Mouse (Mus musculus): ENCODE measurements around the gene Ccn1. TPM values are rescaled to one million over a fixed set of nuclear protein-coding genes. Genes with fewer than 3 reads are reported as not detected.

The Ccn1 gene
- polyA plus RNA-seq, 1 experiment from 2014 or later = 42.7 TPM

GRCm38 (mm10) chr3:145628643-145629042 is 21.1 kb downstream of the Ccn1 start:
- 57% methylated on average over 5 of the region's 5 CpGs for WGBS
- H3K36me3 ChIP-seq (ENCODE audit: control insufficient read depth, insufficient read depth, low read length) = no peaks in the 10 kb centered on the region
- H3K27me3 ChIP-seq (ENCODE audit: control insufficient read depth, insufficient read depth, low read length) = no peaks in the 10 kb centered on the region
- no peaks in the 10 kb centered on the region for H3K9me3 ChIP-seq (ENCODE audit: control insufficient read depth, low read length)
- no peak overlapping the region for H3K9ac ChIP-seq (ENCODE audit: low read length)
- H3K27ac ChIP-seq (replicated peaks in 1 of 2; ENCODE audit: control insufficient read depth in 1 of 2, insufficient read depth in 1 of 2, low read depth in 2 of 2, low read length in 2 of 2) = no peak overlapping the region
- no peak overlapping the region for H3K4me2 ChIP-seq (ENCODE audit: low read length)
- peaks cover 18 to 20% of the 10 kb centered on the region in 2 experiments for H3K4me1 ChIP-seq (ENCODE audit: control insufficient read depth in 2 of 2, insufficient read depth in 2 of 2, low read length in 2 of 2)
- ATAC-seq (ENCODE audit: insufficient number of reproducible peaks, insufficient read depth, low FRiP score, low read depth) = no peak
- no peak overlapping the region for H3K4me3 ChIP-seq (ENCODE audit: control insufficient read depth in 1 of 2, insufficient read depth in 1 of 2, low read depth in 1 of 2, low read length in 2 of 2)

- H3K9me3 ChIP-seq (ENCODE audit: control insufficient read depth, low read length) = no peaks in the 10 kb centered on the region
- H3K4me3 ChIP-seq (ENCODE audit: control insufficient read depth in 1 of 2, insufficient read depth in 1 of 2, low read depth in 1 of 2, low read length in 2 of 2) = no peak overlapping the region
- WGBS = 85% methylated on average over 3 of the region's 3 CpGs
- peaks cover 13 to 14% of the 10 kb centered on the region in 2 experiments for H3K4me1 ChIP-seq (ENCODE audit: control insufficient read depth in 2 of 2, insufficient read depth in 2 of 2, low read length in 2 of 2)
- H3K9ac ChIP-seq (ENCODE audit: low read length) = no peak overlapping the region
- ATAC-seq (ENCODE audit: insufficient number of reproducible peaks, insufficient read depth, low FRiP score, low read depth) = no peak
- no peaks in the 10 kb centered on the region for H3K36me3 ChIP-seq (ENCODE audit: control insufficient read depth, insufficient read depth, low read length)
- H3K27me3 ChIP-seq (ENCODE audit: control insufficient read depth, insufficient read depth, low read length) = no peaks in the 10 kb centered on the region
- no peak overlapping the region for H3K4me2 ChIP-seq (ENCODE audit: low read length)
- H3K27ac ChIP-seq (replicated peaks in 1 of 2; ENCODE audit: control insufficient read depth in 1 of 2, insufficient read depth in 1 of 2, low read depth in 2 of 2, low read length in 2 of 2) = no peak overlapping the region
These were observed 22.0 kb downstream of the Ccn1 start for GRCm38 (mm10) chr3:145627830-145628229.

GRCm38 (mm10) chr3:145626063-145626462 is 23.7 kb downstream of the Ccn1 start:
- H3K4me1 ChIP-seq (ENCODE audit: control insufficient read depth in 2 of 2, insufficient read depth in 2 of 2, low read length in 2 of 2) = peaks cover 7 to 12% of the 10 kb centered on the region in 2 experiments; a peak in 3 of 4 replicates
- no peak for ATAC-seq (ENCODE audit: insufficient number of reproducible peaks, insufficient read depth, low FRiP score, low read depth)
- no peak overlapping the region for H3K9ac ChIP-seq (ENCODE audit: low read length)
- WGBS = 93% methylated on average over 1 of the region's 1 CpGs
- H3K27me3 ChIP-seq (ENCODE audit: control insufficient read depth, insufficient read depth, low read length) = no peaks in the 10 kb centered on the region
- no peak overlapping the region for H3K27ac ChIP-seq (replicated peaks in 1 of 2; ENCODE audit: control insufficient read depth in 1 of 2, insufficient read depth in 1 of 2, low read depth in 2 of 2, low read length in 2 of 2)
- H3K9me3 ChIP-seq (ENCODE audit: control insufficient read depth, low read length) = no peaks in the 10 kb centered on the region
- no peak overlapping the region for H3K4me3 ChIP-seq (ENCODE audit: control insufficient read depth in 1 of 2, insufficient read depth in 1 of 2, low read depth in 1 of 2, low read length in 2 of 2)
- H3K4me2 ChIP-seq (ENCODE audit: low read length) = no peak overlapping the region
- no peaks in the 10 kb centered on the region for H3K36me3 ChIP-seq (ENCODE audit: control insufficient read depth, insufficient read depth, low read length)

GRCm38 (mm10) chr3:145625546-145625945 is 24.2 kb downstream of the Ccn1 start:
- no peak overlapping the region for H3K4me2 ChIP-seq (ENCODE audit: low read length)
- no peak overlapping the region for H3K4me3 ChIP-seq (ENCODE audit: control insufficient read depth in 1 of 2, insufficient read depth in 1 of 2, low read depth in 1 of 2, low read length in 2 of 2)
- H3K36me3 ChIP-seq (ENCODE audit: control insufficient read depth, insufficient read depth, low read length) = no peaks in the 10 kb centered on the region
- no peak for ATAC-seq (ENCODE audit: insufficient number of reproducible peaks, insufficient read depth, low FRiP score, low read depth)
- peaks cover 7 to 12% of the 10 kb centered on the region in 2 experiments; a peak in 3 of 4 replicates for H3K4me1 ChIP-seq (ENCODE audit: control insufficient read depth in 2 of 2, insufficient read depth in 2 of 2, low read length in 2 of 2)
- WGBS = 53% methylated on average over 9 of the region's 9 CpGs
- H3K9me3 ChIP-seq (ENCODE audit: control insufficient read depth, low read length) = no peaks in the 10 kb centered on the region
- H3K27ac ChIP-seq (replicated peaks in 1 of 2; ENCODE audit: control insufficient read depth in 1 of 2, insufficient read depth in 1 of 2, low read depth in 2 of 2, low read length in 2 of 2) = no peak overlapping the region
- H3K9ac ChIP-seq (ENCODE audit: low read length) = no peak overlapping the region
- no peaks in the 10 kb centered on the region for H3K27me3 ChIP-seq (ENCODE audit: control insufficient read depth, insufficient read depth, low read length)

GRCm38 (mm10) chr3:145624786-145625185 is 25.0 kb downstream of the Ccn1 start:
- no peak overlapping the region for H3K4me3 ChIP-seq (ENCODE audit: control insufficient read depth in 1 of 2, insufficient read depth in 1 of 2, low read depth in 1 of 2, low read length in 2 of 2)
- WGBS = 83% methylated on average over 4 of the region's 4 CpGs
- no peaks in the 10 kb centered on the region for H3K9me3 ChIP-seq (ENCODE audit: control insufficient read depth, low read length)
- peaks cover 7 to 12% of the 10 kb centered on the region in 2 experiments; a peak in 3 of 4 replicates for H3K4me1 ChIP-seq (ENCODE audit: control insufficient read depth in 2 of 2, insufficient read depth in 2 of 2, low read length in 2 of 2)
- no peak overlapping the region for H3K27ac ChIP-seq (replicated peaks in 1 of 2; ENCODE audit: control insufficient read depth in 1 of 2, insufficient read depth in 1 of 2, low read depth in 2 of 2, low read length in 2 of 2)
- H3K4me2 ChIP-seq (ENCODE audit: low read length) = no peak overlapping the region
- H3K9ac ChIP-seq (ENCODE audit: low read length) = no peak overlapping the region
- no peaks in the 10 kb centered on the region for H3K27me3 ChIP-seq (ENCODE audit: control insufficient read depth, insufficient read depth, low read length)
- no peaks in the 10 kb centered on the region for H3K36me3 ChIP-seq (ENCODE audit: control insufficient read depth, insufficient read depth, low read length)
- ATAC-seq (ENCODE audit: insufficient number of reproducible peaks, insufficient read depth, low FRiP score, low read depth) = no peak

GRCm38 (mm10) chr3:145623047-145623446 is 26.7 kb downstream of the Ccn1 start:
- Histone ChIP-seq H3K9ac (ENCODE audit: low read length) (no peak overlapping the region), H3K36me3 (ENCODE audit: control insufficient read depth, insufficient read depth, low read length) (no peaks in the 10 kb centered on the region), H3K27me3 (ENCODE audit: control insufficient read depth, insufficient read depth, low read length) (no peaks in the 10 kb centered on the region), H3K4me3 (ENCODE audit: control insufficient read depth in 1 of 2, insufficient read depth in 1 of 2, low read depth in 1 of 2, low read length in 2 of 2) (no peak overlapping the region), H3K27ac (replicated peaks in 1 of 2; ENCODE audit: control insufficient read depth in 1 of 2, insufficient read depth in 1 of 2, low read depth in 2 of 2, low read length in 2 of 2) (no peak overlapping the region), H3K4me2 (ENCODE audit: low read length) (no peak overlapping the region), H3K9me3 (ENCODE audit: control insufficient read depth, low read length) (no peaks in the 10 kb centered on the region), H3K4me1 (ENCODE audit: control insufficient read depth in 2 of 2, insufficient read depth in 2 of 2, low read length in 2 of 2) (peaks cover 7 to 15% of the 10 kb centered on the region in 2 experiments; a peak in 3 of 4 replicates)
- no peak for ATAC-seq (ENCODE audit: insufficient number of reproducible peaks, insufficient read depth, low FRiP score, low read depth)
- WGBS = 92% methylated on average over 12 of the region's 12 CpGs

- H3K4me1 ChIP-seq (ENCODE audit: control insufficient read depth in 2 of 2, insufficient read depth in 2 of 2, low read length in 2 of 2) = peaks cover 7 to 17% of the 10 kb centered on the region in 2 experiments; a peak in 3 of 4 replicates
- ATAC-seq (ENCODE audit: insufficient number of reproducible peaks, insufficient read depth, low FRiP score, low read depth) = no peak
- H3K4me2 ChIP-seq (ENCODE audit: low read length) = no peak overlapping the region
- H3K27me3 ChIP-seq (ENCODE audit: control insufficient read depth, insufficient read depth, low read length) = no peaks in the 10 kb centered on the region
- no peak overlapping the region for H3K9ac ChIP-seq (ENCODE audit: low read length)
- H3K4me3 ChIP-seq (ENCODE audit: control insufficient read depth in 1 of 2, insufficient read depth in 1 of 2, low read depth in 1 of 2, low read length in 2 of 2) = no peak overlapping the region
- no peaks in the 10 kb centered on the region for H3K36me3 ChIP-seq (ENCODE audit: control insufficient read depth, insufficient read depth, low read length)
- H3K27ac ChIP-seq (replicated peaks in 1 of 2; ENCODE audit: control insufficient read depth in 1 of 2, insufficient read depth in 1 of 2, low read depth in 2 of 2, low read length in 2 of 2) = no peak overlapping the region
- WGBS = 74% methylated on average over 4 of the region's 4 CpGs
- H3K9me3 ChIP-seq (ENCODE audit: control insufficient read depth, low read length) = no peaks in the 10 kb centered on the region
These were observed 28.6 kb downstream of the Ccn1 start for GRCm38 (mm10) chr3:145621209-145621608.
